Mouse (Mus musculus): ENCODE results near the gene Fndc3b.

Gene Fndc3b

DNA sequence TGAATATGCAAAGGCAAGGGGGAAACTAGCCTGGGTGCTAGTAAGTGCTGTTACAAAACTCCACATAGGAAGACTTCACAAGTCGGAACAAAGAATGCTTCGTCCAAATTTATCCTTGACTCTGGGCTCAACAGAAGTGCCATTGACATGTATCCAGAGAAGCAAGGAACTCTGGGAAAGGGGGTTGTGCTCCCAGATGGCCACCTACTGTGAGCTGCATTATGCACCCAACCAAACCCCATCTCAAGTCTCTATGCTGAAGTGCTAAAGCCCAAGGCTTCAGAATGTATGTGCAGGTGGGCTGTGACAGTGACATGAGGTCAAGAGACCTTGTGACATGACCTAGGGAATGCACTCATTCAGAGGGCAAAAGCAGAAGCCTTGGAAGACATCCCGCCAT, 165.5 kb downstream of the Fndc3b start:
- DNase-seq: no peak

DNA sequence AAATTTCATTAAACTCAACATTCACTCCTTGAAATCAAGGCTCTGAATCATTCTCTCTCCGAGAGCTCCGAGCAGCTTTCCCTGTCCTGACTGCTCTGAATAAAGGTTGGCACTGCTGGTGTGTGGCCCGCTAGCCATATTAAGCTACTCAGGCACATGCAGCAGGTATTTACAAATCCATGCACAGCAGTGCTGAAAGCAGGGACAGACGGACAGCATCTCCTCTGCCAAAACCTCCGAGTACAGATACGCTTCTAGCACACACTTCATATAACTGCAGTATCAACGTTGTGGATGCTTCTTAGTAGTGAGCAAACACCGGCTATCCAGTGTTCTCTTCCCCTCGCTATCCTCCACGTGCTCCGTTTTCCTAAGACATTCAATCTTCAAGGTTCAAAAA, 167.0 kb downstream of the Fndc3b start:
- no peak for DNase-seq

DNA sequence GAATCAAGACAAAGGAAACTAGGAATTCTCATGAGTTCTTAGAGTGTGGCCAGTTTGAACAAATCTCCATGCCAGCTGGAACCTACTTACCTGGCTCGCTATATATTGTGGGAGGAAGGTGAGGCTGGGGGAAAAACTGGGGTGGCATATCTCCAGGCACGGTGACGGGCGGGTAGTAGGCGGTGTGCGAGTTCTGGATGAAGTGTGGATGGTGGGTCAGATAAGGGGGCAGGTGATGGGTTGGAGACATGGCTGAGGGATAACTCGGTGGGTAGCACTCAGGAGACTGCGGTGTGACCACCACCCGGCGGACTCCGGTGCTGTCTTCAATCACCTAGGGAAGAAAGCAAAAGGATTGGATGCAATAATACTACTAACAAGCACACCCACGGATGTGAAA, 169.3 kb downstream of the Fndc3b start:
- no peak for DNase-seq

DNA sequence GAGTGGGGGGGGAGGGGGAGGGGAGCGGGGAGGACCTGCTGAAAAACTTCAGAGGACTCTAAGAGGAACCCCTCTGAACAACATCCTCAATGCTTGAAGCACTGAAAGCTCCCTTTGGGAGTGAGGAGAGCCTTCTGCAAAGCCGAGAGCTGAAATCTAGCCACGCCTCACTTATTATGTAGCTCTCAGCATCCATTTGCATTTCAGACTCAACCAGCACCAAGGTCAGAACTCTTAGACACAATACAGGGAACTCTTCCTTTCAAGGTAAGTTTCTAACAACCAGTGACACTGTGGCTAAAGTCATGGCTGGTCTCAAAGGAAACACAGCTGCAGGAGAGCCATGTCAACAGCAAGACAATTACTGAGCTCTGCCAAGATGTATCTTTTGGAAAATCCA, 169.9 kb downstream of the Fndc3b start:
- DNase-seq: no peak

DNA sequence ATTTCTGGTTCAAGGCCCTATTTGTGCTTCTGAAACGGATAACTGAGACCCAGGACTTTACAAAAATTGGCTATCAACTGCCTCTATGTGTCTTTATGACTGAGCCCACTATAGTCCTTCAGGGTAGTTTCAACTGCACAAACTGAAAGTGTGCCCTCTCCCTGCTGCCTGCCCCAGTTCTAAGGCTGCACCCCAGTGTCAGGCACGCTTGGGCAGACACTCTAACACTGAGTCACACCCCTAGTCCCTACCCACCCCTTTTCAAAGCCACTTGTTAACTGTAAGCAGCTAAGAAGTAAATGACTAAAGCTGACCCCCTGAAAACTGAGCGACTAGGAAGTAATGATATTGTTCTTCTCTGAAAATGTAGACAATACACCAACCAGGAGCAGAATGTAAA, 176.9 kb downstream of the Fndc3b start:
- no peak for DNase-seq

- no peak for DNase-seq
Observed at GRCm38 (mm10) chr3:27533721-27534120, 177.4 kb downstream of the Fndc3b start.

- DNase-seq: no peak
Observed at GRCm38 (mm10) chr3:27531993-27532392, 179.1 kb downstream of the Fndc3b start.

GRCm38 (mm10) chr3:27530370-27530769, 180.7 kb downstream of the Fndc3b start:
- no peak for DNase-seq

GRCm38 (mm10) chr3:27529221-27530051, 181.7 kb downstream of the Fndc3b start:
- no peak for DNase-seq

DNA sequence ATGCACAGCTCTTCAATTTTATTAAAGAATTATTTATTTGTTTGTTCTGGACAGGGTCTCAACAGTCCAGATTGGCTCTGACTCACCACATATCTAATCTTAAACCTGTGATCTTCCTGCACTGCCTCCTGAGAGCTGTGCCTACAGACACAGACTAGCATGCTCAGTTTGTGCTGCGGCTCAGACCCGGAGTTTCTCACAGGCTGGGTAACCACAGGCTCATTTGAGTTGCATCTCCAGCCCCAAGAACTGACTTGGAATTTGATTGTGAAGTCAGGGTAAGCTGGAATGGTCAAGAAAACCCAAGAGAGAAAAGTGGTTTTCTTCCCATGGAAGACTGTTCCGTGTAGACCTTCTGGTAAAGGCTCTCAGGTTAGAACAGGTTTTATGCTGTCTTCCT, 184.1 kb downstream of the Fndc3b start:
- DNase-seq: no peak

GRCm38 (mm10) chr3:27523176-27523936, 187.8 kb downstream of the Fndc3b start:
- DNase-seq: no peak

- no peak for DNase-seq
Observed at GRCm38 (mm10) chr3:27520391-27520790, 190.7 kb downstream of the Fndc3b start.

- DNase-seq: no peak
Observed at GRCm38 (mm10) chr3:27519481-27519880, 191.6 kb downstream of the Fndc3b start.

- no peak for DNase-seq
Observed at GRCm38 (mm10) chr3:27518935-27519334, 192.2 kb downstream of the Fndc3b start.

GRCm38 (mm10) chr3:27516536-27516935, 194.6 kb downstream of the Fndc3b start:
- DNase-seq: no peak

DNA sequence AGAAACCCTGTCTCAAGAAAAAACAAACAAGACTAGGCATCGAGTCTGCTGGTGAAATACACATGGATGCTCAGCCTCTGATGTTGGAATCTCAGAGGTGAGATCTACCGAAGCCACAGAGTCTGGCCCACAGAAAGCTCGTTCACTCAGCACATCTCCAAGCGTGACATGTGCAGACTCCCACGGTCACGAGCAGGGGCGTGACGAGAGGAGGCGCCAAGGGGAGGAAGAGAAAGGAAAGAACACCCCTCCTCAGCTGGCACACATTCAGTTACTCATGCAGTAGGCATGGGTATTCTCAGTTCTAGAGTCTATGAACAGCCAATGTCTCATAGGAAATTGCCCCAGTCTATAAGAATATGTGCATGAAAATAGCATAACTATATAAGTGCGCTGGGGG, 199.3 kb downstream of the Fndc3b start:
- DNase-seq: no peak

DNA sequence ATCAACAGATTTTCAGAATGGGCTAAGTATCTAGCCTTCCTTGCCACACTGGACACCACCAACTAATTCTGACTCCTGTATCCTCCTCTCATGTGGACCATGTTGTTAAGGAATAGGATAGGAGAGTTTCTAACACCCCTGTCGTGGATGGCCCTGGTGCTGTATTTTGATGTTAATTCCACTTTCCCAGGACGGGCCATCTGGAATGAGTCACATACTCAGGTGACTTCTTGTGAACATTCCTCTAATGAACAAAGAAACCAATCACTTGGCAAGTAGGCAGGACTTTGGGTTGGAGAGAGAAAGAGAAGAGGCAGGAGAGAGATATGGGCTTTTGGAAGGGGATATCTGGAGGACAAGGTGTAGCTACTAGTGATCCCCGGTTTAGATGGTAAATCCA, 204.2 kb downstream of the Fndc3b start:
- no peak for DNase-seq

DNA sequence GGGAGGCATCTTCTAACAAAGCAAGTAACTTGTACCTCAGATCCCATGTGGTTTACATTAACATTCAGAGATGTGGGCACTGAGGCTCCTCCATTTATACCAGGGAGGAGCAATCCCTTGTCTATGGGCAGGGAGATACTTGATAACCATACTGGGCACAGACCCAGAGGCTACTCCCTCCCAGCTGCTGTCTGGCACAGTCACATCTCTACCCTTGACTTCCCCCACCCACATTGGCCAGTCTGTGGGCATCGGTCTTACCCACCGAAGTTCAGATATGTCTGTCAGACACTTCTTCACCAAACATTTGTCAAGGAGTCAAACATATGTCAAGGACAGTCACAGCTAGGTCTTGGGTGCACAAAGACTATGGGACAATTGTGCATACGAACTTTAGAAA, 205.5 kb downstream of the Fndc3b start:
- no peak for DNase-seq

DNA sequence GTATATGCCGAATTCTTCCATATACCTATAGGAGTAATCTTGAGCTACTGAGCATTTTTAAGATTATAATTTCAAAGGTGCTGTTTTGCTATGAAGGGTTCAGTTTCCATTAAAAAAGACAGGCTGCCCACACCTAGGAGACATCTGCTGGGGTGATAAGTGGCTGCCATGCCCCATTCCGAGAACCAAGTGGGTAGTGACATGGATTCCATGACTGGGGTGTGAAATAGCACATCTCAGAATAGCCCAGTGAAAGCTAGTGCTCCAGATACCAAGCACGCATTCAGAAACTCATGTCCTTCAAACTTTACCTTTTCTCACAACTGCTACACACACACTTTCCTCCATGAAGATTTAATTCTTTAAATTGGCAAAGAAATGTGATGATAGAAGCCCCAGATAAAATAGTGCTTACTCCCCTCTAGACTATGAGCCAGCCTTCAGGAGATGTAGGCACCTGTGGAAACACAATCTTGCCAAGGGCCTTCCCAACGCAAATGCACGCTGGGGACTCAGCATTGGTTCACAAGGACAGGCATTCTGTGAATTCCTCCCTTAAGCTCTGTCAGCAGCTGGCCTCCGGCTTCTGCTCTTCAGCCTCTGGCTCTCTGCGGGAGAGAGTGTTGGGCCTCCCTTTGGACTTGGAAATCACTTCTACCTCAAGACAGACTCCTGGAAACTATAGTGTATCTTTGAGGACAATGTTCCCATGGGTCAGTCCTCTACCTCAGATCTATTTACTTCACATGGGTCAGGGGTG, 207.6 kb downstream of the Fndc3b start:
- no peak for DNase-seq

- no peak for DNase-seq
Observed at GRCm38 (mm10) chr3:27495296-27496073, 215.6 kb downstream of the Fndc3b start.

- DNase-seq: no peak
Observed at GRCm38 (mm10) chr3:27494698-27495097, 216.4 kb downstream of the Fndc3b start.

DNA sequence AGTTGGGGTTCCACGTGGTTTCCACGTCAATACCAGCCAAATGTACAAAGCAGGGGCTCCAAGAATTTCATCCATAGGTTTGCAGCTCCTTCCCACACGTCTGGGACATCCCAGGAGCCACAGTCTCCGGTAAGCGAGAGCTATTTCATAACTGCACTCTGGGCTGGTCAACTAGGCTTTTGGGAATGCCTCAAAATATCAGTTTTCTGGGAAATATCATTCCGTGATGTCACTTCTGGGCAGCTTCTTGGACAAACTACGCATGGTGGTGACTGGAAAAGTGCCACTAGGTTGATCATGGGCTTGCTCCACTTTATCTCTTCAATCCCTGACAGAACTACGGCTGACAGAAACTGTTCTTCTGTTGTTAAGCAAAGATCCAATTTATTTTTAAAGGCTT, 217.0 kb downstream of the Fndc3b start:
- DNase-seq: no peak

- no peak for DNase-seq
Observed at GRCm38 (mm10) chr3:27491821-27492220, 219.3 kb downstream of the Fndc3b start.

All from cerebellum, adult 9-11 months (tissue).